Mouse (Mus musculus): ENCODE measurements around the gene Rgl1.

GRCm38 (mm10) chr1:152594690-152595089 lies 171.5 kb downstream of the Rgl1 start:
- TF ChIP-seq CTCF (IDR thresholded peaks at IDR 0.05; ENCODE audit: low read depth, low read length) (no peak), EP300 (IDR thresholded peaks at IDR 0.05; ENCODE audit: insufficient read depth, low read depth, low read length) (no peak), POLR2A (IDR thresholded peaks at IDR 0.05; ENCODE audit: insufficient read depth, low read length) (no peak)
